Mouse (Mus musculus) ES-E14 (cell line): Measurements from ENCODE around the gene Arap1. TPM values are rescaled to one million over a fixed set of nuclear protein-coding genes. Genes with fewer than 3 reads are reported as not detected.

Experiments
- DNase-seq: peaks from one replicate; pipeline ENCODE4 v3.0.0-alpha.2; 2013; ENCODE audit warnings: low read depth, low spot score
- H3K27ac ChIP-seq: 2 replicates; pipeline ENCODE4 v1.5.1; 2012; ENCODE audit warnings: low read depth, mild to moderate bottlenecking, low read length, moderate library complexity, mixed read lengths; ENCODE audit not compliant: poor library complexity, insufficient read depth, severe bottlenecking
- H3K36me3 ChIP-seq: 2 replicates; pipeline ENCODE4 v1.6.1; 2012; ENCODE audit warnings: mild to moderate bottlenecking, low read length, moderate library complexity, mixed read lengths; ENCODE audit not compliant: control insufficient read depth, poor library complexity, insufficient read depth, severe bottlenecking
- H3K4me1 ChIP-seq, 2 experiments: fragments of 150-350 bp in 1 of 2; sonication (generic) in 1 of 2; 2 replicates each; pipeline ENCODE4 v1.6.1; 2012; ENCODE audit warnings: low read length in 2 of 2, mild to moderate bottlenecking in 1 of 2, mixed read lengths in 1 of 2; ENCODE audit not compliant: control insufficient read depth in 2 of 2, insufficient read depth in 2 of 2, poor library complexity in 1 of 2
- H3K4me3 ChIP-seq, 2 experiments: fragments of 150-350 bp in 1 of 2; sonication (generic) in 1 of 2; 2 replicates each; pipeline ENCODE4 v1.5.1; 2012; ENCODE audit warnings: low read length in 2 of 2, low read depth in 1 of 2, mild to moderate bottlenecking in 1 of 2, mixed read lengths in 1 of 2; ENCODE audit not compliant: insufficient read depth in 1 of 2, poor library complexity in 1 of 2, severe bottlenecking in 1 of 2
- H3K9ac ChIP-seq: 2 replicates; pipeline ENCODE4 v1.6.1; 2012; ENCODE audit warnings: low read depth, mild to moderate bottlenecking, low read length, mixed read lengths; ENCODE audit not compliant: poor library complexity, insufficient read depth, severe bottlenecking
- H3K9me3 ChIP-seq: fragments of 150-350 bp; sonication (generic); 2 replicates; pipeline ENCODE4 v1.6.1; 2012; ENCODE audit warnings: low read depth, mild to moderate bottlenecking, low read length; ENCODE audit not compliant: control insufficient read depth, insufficient read depth
- CHD2 ChIP-seq: IDR thresholded peaks from 2 replicates; pipeline ENCODE4 v1.6.1; 2014; ENCODE audit warnings: mild to moderate bottlenecking, low read depth, low read length, inconsistent platforms
- HCFC1 ChIP-seq: IDR thresholded peaks from 2 replicates; pipeline ENCODE4 v1.6.1; 2012; ENCODE audit warnings: low read length, inconsistent platforms, borderline replicate concordance; ENCODE audit not compliant: insufficient read depth
- MAFK ChIP-seq: IDR thresholded peaks from 2 replicates; pipeline ENCODE4 v1.6.1; 2014; ENCODE audit warnings: mild to moderate bottlenecking, low read depth, low read length, inconsistent platforms; ENCODE audit not compliant: insufficient read depth
- ZC3H11A ChIP-seq: IDR thresholded peaks from 2 replicates; pipeline ENCODE4 v1.6.1; 2012; ENCODE audit warnings: low read depth, mild to moderate bottlenecking, inconsistent platforms, low read length, borderline replicate concordance
- ZNF384 ChIP-seq: IDR thresholded peaks from 2 replicates; pipeline ENCODE4 v1.6.1; 2012; ENCODE audit warnings: low read depth, low read length, inconsistent platforms
- in situ Hi-C, 2 experiments: fragments of 600-800 bp; cut with MboI; formaldehyde crosslinking; loops; one replicate each; pipeline ENCODE4 v1.15.1; 2025; ENCODE audit warnings: low sequenced_read_pairs in 2 of 2, inconsistent platforms in 1 of 2; ENCODE audit not compliant: unreplicated experiment in 2 of 2
- total RNA-seq: library from RNA; depleted of rRNA; stranded (reverse); fragments of 300-350 nt; gene quantifications from 2 replicates; pipeline ENCODE4 v1.2.3, GENCODE M21; 2012

The Arap1 gene
- total RNA-seq, 1 experiment = 32.2 TPM

DNA sequence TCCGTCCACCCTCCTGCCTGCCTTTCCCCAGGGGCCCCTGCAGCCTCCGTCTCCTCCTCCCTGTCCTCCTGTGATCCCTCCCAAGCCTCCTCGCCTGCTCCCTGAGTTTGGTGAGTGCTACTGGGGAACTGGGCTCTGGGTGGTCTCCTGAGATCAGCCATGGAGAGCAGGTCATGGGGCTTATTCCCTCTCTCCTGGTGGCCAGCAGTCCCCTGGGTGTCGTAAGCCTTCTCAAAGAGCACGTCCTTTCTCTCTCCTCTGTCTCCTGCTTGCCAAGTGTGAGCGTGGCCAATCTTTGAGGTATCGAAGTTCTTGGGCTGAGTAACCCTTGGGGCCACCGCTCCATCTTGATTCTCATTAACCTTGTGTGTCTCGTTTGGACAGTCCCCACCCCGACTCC, 37.1 kb downstream of the Arap1 start:
- H3K4me1 ChIP-seq = peaks cover 2 to 18% of the 10 kb centered on the region in 2 experiments; a peak in 2 of 4 replicates
- no peaks in the 10 kb centered on the region for H3K9me3 ChIP-seq
- in situ Hi-C loops = no loop called here
- DNase-seq = no peak
- peaks cover 9% of the 10 kb centered on the region; the same call in 1 of the 2 replicates for H3K36me3 ChIP-seq
- no peak overlapping the region for H3K9ac ChIP-seq
- no peak overlapping the region for H3K27ac ChIP-seq
- H3K4me3 ChIP-seq = no peak overlapping the region
- TF ChIP-seq ZNF384 (no peak), HCFC1 (no peak), MAFK (no peak), ZC3H11A (no peak), CHD2 (no peak)

- Histone ChIP-seq H3K36me3 (peaks cover 11% of the 10 kb centered on the region; the same call in 1 of the 2 replicates), H3K9me3 (no peaks in the 10 kb centered on the region), H3K4me1 (peaks cover 2 to 18% of the 10 kb centered on the region in 2 experiments; a peak in 2 of 4 replicates), H3K9ac (no peak overlapping the region), H3K27ac (no peak overlapping the region), H3K4me3 (no peak overlapping the region)
- in situ Hi-C loops = no loop called here
- no peak for DNase-seq
- TF ChIP-seq ZC3H11A (no peak), CHD2 (no peak), HCFC1 (no peak), ZNF384 (no peak), MAFK (no peak)
Observed at GRCm38 (mm10) chr7:101385331-101385733, 37.5 kb downstream of the Arap1 start.

DNA sequence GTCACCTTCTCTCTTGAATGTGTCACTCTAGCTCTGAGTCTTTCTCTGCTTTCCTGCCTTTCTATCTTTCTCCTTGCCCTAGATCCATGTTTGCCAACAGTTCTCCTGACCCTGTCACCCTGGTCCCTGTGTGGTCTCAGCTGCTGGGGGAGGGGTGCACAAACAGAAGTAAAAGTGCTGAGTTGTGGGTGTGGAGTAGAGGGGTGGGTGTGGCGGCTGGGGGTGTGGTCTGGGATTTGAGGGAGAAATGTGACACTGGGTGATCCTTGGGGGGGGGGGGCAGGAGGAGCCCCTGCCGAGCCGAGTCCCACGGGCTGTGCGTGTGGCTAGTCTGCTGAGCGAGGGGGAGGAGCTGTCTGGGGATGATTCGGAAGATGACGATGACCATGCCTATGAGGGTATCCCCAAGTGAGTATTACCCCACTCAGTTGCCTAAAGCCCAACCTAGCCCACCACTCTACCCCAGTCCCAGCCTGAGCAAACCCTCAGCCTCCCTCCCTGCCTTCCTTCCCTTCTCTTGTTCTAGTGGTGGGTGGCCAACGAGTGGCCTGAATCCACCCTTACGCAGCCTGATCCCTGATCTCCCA, 38.1 kb downstream of the Arap1 start:
- Histone ChIP-seq H3K9me3 (no peaks in the 10 kb centered on the region), H3K27ac (no peak overlapping the region), H3K4me3 (no peak overlapping the region), H3K36me3 (peaks cover 11% of the 10 kb centered on the region; the same call in 1 of the 2 replicates), H3K9ac (no peak overlapping the region), H3K4me1 (peaks cover 2 to 18% of the 10 kb centered on the region in 2 experiments; a peak in 2 of 4 replicates)
- TF ChIP-seq HCFC1 (no peak), ZNF384 (no peak), CHD2 (no peak), MAFK (no peak), ZC3H11A (no peak)
- in situ Hi-C loops = no loop called here
- no peak for DNase-seq

DNA sequence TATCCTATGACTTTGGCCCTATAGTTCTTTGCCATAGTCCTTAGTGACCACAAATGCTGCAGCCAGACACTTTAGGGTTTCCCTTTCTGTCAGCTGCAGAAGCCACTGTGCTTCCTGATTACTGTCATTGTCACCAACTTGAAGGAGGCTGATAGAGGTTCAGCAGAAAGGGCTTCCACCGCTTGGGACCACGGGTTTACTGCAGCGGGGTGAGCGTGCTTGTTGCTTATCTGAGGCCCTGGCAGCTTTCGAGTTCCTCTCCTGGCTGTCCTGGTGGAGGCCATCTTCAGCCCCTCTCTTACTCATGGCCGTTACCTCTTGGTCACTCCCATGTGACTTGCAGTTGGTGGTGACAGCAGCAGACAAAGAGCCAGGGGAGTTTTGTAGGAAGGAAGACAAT, 41.4 kb downstream of the Arap1 start:
- H3K36me3 ChIP-seq = peaks cover 11% of the 10 kb centered on the region; the same call in 1 of the 2 replicates
- no peak for DNase-seq
- no peak overlapping the region for H3K4me3 ChIP-seq
- no peak overlapping the region for H3K27ac ChIP-seq
- H3K4me1 ChIP-seq = peaks cover 0 to 25% of the 10 kb centered on the region in 2 experiments; a peak in 2 of 4 replicates
- no peak for TF ChIP-seq HCFC1
- no peak overlapping the region for H3K9ac ChIP-seq
- no peaks in the 10 kb centered on the region for H3K9me3 ChIP-seq
- in situ Hi-C loops = no loop called here

DNA sequence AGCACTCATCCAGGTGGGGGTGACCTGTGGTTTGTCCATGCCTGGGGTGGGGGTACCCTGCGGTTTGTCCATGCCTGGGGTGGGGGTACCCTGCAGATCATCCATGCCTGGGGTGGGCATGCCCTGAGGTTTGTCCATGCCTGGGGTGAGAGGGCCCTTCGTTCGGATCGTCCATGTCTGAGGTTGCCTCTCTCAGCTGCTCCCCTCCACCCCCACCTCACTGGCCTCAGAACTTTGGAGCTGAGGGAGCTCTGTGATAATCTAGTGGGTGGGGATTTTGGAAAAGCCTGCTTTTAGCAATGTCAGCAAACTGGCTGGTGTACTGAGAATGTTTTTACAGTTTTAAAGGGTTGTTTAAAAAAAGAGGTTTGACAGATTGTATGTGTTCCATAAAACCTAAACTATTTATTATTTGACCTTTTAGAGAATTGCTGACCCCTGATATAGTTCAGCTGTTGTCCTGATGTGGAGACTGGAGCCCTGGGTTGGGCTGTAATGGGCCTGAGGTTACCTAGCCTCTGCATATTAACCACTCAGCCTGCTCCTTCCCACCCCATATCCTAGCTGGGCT, 44.1 kb downstream of the Arap1 start:
- Histone ChIP-seq H3K4me1 (peaks cover 0 to 9% of the 10 kb centered on the region in 2 experiments; a peak in 1 of 4 replicates), H3K9ac (no peak overlapping the region), H3K27ac (no peak overlapping the region), H3K4me3 (no peak overlapping the region), H3K9me3 (no peaks in the 10 kb centered on the region), H3K36me3 (peaks cover 15% of the 10 kb centered on the region; the same call in 1 of the 2 replicates)
- TF ChIP-seq MAFK = no peak
- TF ChIP-seq CHD2 = no peak
- TF ChIP-seq ZC3H11A = no peak
- no peak for TF ChIP-seq HCFC1
- no peak for TF ChIP-seq ZNF384
- in situ Hi-C loops = no loop called here
- no peak for DNase-seq
